Mouse (Mus musculus): ENCODE measurements around the gene Dzip1l.
"Not testable (repeated sequence)": the region's sequence is repeated elsewhere in the genome, so short reads cannot be mapped to it uniquely, and the experiment has no call there.

Gene Dzip1l

DNA sequence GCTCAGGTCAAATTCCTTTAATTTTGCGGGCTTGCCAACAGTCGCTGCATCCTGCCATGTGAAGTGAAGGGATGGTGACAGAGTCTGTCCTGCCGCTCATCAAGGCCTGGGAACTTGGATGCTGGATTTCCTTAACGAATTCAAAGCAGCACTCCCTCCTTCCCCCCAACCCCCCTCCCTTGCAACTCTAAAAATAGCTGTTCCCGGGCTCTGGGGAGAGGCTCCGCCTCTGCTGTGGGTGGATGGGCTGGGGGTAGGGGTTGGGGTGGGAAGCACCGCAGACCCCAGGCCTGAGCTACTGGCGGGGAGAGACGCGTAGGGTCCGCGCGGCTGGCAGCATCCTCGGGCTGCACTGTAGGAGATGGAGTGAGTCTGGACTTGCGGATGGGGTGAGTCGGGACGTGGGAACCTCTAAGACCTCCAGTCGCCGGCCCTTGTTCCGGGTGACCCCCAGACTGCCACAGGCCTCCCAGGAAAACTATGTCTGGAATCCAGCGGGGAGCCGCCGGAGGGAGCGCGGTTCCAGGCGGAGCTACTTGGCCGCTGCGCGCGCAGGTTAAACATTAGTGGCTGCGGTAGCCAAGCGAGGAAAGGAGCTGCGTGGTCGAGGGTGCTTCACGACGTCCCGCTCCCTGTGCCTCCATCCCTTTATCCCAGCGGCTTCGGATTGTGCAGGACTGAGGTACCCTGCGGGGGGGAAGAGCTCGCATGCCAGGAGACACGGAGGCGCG is at the start of gene Dzip1l:
Gene Dzip1l (plus strand): TSS at position 216 of the 731 bp plus-strand sequence.
- peak; percentile 94 for DNase-seq

DNA sequence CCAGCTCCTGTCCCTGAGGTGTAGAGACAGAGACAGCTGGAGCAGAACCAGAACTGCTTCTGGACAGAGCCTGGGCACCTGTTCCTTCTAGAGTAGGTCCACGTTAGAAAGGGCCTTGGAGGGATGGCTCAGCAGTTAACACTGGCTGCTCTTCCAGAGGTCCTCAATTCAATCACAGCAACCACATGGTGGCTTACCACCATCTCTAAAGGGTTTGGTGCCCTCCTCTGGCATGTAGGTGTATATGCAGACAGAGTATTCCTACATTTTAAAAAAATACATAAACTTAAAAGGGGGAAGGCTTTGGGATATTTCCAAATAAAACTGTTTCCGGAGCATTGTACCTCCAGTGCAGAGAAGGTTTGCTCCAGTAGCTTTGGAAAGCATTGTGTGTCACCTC is 48.6 kb upstream of the Dzip1l start:
- DNase-seq, result peak; percentile 53

DNA sequence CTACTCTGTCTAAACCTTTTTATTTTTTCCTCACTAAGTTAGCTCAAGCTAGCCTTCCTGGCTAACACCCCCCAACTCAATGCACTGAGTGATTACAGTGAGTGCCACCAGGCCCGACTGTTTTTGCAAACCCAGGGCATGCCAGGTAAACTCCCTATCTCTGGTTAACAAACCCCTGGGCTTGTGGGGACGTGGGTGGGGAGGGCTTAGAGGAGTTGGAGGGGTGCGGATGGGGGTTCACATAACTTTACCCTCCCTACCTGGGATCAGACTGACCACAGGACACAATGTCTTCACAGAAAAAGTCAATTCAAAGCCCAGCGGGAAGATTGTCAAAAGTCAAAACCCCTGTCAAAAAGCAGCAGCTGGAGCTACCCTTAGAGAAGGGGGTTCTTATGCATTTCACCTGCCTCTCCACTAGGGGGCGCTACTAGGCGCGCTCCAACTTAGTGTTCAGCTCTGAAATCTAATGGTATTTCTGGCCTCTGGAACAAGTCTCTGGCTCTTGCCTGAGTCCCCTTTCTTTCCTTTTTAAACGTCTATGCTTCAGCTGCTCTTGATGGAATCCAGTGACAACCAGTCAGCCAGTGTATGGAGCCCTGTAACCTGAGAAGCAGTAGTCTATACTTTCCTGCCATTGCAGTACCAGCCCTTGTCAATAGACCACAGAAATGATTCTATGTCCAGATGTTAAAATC is 41.6 kb upstream of the Dzip1l start:
- peak; percentile 68 for DNase-seq

DNA sequence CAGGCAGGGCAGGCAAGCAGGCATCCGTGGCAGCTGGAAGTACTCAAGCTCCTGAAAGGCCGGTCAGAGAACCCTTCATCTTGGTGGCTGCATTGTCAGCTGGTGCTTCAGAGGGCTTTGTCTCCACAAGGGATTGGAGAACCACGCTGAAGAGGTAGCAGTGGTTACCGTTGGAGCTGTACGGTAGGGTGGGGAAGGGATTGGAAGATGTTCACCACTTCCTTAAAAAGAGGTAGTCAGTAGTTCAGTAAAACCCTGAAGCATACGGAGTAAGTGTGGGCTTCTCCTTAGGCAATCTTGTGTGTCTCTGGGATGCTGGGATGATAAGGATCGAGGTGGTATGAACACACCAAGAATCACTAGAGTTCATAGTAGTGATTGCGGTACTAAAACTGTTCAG is 38.2 kb upstream of the Dzip1l start:
- DNase-seq, result no peak

DNA sequence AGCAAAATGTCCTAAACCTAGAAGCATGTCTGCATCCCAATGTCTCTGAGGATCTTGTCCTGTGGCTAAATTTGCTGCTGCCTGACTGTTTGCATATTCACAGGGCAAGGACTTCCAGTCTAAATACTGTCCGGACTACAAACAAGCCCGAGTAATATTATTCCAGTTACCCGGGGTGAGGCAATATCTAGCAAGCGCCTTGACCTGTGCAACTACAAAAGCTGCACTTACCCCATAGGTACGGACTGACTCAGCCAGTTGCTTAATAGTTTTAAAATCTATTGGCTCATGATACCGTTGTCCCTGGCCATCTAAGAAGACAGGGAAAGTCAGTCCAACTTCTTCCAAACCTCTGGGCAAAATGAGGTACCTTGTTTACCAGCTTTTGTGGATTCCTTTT is 30.2 kb upstream of the Dzip1l start:
- DNase-seq, result not testable (repeated sequence)

GRCm38 (mm10) chr9:99603566-99603965 is 25.7 kb upstream of the Dzip1l start:
- no peak for DNase-seq

- no peak for DNase-seq
These were observed 17.1 kb upstream of the Dzip1l start, which contains the start of gene A4gnt for GRCm38 (mm10) chr9:99612202-99612601. Gene A4gnt (plus strand): TSS chr9:99612502.

GRCm38 (mm10) chr9:99619688-99620087 is 9.6 kb upstream of the Dzip1l start:
- no peak for DNase-seq

GRCm38 (mm10) chr9:99620196-99620595 is 9.1 kb upstream of the Dzip1l start:
- DNase-seq, result no peak

GRCm38 (mm10) chr9:99622034-99622433 is 7.3 kb upstream of the Dzip1l start:
- DNase-seq, result no peak

GRCm38 (mm10) chr9:99622966-99623365 is 6.3 kb upstream of the Dzip1l start:
- no peak for DNase-seq

DNA sequence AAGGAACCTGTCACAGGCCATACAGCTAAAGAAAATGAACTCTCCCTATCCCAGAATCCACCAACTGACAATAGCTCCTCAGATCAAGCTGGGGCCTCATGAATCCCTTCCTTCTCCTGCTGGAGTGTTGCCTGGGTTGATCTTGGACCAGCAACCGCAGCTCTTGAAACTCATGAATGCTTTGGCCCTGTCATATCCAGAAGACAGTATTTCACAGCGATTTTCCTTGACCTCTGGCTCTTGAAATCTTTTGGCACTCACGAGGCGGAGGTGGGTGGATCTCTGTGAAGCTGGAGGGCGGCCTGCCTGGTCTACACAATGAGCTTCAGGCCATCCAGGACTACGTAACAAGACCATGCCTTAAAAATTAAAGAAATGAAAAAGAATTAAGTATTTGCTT is 5.2 kb upstream of the Dzip1l start:
- DNase-seq, result peak; percentile 33

GRCm38 (mm10) chr9:99628581-99628980 is 715 bp upstream of the Dzip1l start:
- DNase-seq, result no peak

DNA sequence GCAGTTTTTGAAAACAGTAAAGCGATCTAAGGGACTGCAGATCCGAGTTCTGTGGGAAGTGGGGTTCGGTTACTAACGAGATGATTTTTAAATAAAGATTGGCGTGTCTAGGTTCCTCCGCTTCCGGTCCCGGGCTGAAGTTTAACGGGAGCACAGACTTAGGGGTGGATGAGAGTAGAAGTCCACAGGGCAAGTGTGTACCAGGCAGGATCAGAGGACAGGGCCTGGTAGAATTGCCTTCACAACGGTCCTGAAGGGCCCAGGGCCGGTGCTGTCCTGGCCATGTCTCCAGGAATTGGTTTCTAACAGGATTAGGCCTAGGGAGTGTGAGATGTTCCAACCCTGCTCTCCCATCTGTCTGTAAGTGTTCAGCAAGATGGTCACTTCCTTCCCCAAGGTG is 775 bp downstream of the Dzip1l start:
- DNase-seq, result peak; percentile 59

- no peak for DNase-seq
These were observed 1.3 kb downstream of the Dzip1l start for GRCm38 (mm10) chr9:99630528-99631125.

- peak; percentile 73 for DNase-seq
These were observed 2.5 kb downstream of the Dzip1l start for GRCm38 (mm10) chr9:99631781-99632180.

DNA sequence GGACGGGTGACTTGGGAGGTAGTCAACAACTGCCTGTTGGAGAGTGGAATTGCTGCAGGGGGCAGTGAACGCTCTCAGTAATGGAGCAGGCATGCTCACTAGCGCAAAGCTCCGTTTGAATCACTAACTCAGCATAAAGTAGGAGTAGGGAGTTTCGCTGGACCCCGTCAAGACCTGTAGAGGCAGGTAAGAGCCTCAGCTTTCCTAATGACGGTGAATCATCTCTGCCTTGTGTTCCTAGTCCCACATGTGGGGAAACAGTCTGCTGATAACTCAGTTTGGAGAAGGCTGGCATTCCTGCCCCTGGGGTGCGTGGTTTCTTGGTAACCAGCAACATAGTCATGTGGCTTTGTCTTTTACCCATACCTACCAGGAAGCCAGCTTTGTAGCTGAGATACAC is 3.0 kb downstream of the Dzip1l start:
- peak; percentile 56 for DNase-seq

DNA sequence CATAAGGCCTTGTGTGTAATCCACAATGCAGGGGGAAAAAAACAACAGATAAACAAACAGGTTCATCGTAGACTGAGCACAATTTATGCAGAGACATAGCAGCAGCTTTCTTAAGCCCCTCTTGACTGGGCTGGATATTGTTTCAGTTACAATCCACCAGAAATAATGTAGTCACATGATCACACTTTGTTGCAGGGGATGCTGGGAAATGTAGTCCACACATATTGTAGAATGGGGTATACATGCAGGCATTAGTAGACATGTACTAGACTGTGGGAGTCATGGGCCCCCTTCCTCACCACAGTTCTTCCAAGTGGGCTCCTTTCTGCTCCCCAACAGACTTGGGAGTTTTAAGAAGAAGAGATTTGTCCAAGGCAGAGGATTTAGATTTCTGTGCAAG is 7.5 kb downstream of the Dzip1l start:
- DNase-seq, result no peak

DNA sequence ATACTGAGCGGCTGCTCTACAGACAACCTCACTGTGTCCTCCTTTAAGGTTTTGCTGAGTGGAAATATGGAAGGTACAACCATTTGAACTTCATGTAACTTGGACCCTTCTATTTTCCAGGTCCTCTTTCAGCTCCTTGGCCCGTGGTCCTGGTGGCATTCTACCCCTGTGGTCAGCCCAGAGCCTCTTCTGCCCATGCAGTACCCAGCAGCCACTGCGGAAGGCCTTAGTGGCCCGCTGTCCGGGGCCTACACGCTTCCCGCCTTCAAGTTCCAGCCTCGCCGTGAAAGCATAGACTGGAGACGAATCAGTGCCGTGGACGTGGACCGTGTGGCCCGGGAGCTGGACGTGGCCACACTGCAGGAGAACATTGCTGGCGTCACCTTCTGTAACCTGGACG is 7.9 kb downstream of the Dzip1l start:
- DNase-seq, result no peak

DNA sequence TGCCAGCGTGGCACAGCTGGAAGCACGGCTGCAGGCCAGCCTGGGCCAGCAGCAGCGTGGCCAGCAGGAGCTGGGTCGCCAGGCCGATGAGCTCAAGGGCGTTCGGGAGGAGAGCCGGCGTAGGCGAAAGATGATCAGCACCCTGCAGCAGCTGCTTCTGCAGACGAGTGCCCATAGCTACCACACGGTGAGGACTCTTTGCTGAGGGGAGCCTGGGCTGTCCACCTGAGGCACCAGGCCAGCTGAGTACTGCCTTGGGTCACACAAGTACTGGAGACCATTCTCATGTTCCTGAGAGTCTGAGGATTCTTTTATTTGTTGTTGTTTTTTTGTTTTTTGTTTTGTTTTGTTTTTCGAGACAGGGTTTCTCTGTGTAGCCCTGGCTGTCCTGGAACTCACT is 8.4 kb downstream of the Dzip1l start:
- DNase-seq, result no peak

DNA sequence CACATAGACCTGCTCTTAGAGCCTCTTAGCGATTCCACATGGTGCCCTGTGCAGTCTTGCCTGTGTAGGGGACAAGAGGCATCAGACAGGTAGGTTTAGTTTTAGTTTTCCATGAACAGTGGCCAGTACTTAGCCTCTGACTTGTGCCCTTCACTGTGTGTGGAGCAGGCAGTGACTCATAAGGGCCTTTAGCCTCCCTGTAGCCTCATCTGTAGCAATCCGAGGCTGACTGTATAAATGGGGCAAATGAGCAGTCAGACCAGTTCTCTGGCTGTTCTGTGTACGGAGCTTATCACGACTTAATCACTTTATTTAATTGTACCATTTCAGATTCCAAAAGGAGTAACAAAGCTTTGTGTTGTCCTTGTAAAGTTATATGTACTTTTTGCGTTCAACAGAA is 10.7 kb downstream of the Dzip1l start:
- no peak for DNase-seq

DNA sequence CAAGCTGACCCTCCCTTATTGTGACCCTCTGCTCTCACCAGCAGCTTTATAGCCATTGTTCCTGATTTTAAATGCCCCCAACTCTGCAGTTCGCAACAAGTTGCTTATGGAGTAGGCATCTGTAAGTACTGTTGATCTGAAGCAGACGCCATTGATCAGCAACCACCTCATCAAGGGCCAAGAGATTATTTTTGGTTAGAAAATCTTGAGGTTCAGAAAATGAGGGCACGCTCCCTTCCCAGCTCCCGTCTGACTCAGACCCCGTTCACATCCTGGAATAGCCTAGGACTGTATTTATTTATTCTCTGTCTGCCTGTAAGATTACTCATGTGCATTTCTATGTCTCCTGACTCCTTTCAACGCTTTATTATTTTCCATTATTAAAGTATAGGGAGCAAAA is 16.1 kb downstream of the Dzip1l start:
- no peak for DNase-seq

DNA sequence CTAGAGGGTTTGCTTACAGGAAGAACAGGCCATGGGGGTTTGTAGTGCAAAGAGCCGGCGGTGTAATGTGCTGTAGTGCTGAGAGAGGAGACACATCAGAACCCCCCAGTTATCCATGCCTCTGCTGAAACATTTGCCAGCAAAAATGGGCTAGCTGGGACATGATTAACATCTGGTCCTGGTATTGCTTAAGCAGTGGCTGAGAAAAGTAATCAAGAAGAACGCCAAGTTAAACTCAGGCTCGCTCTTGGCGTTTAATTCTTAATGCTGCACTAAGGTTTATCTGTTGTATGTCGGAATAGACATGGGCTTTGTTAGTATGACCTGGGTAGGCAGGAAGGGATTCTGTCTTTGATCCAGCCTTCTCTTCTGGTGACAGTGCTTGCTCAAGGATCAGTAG is 16.8 kb downstream of the Dzip1l start:
- DNase-seq, result no peak

- DNase-seq, result no peak
These were observed 31.5 kb downstream of the Dzip1l start for GRCm38 (mm10) chr9:99660756-99661155.
